Mouse (Mus musculus) C2C12 (cell line): Measurements from ENCODE around the gene Arid3c.

Source experiments
- CTCF ChIP-seq: IDR thresholded peaks from one replicate; pipeline ENCODE4 v1.5.1; 2011; ENCODE audit not compliant: control insufficient read depth, insufficient read depth, insufficient read length
- FOSL1 ChIP-seq: IDR thresholded peaks from one replicate; pipeline ENCODE4 v1.8.0; 2011; ENCODE audit warnings: mild to moderate bottlenecking, low read length; ENCODE audit not compliant: poor library complexity, insufficient read depth, severe bottlenecking
- MYOD1 ChIP-seq: IDR thresholded peaks from one replicate; pipeline ENCODE4 v1.6.1; 2011; ENCODE audit warnings: low read depth; ENCODE audit not compliant: control insufficient read depth, insufficient read length

- TF ChIP-seq FOSL1: no peak
- no peak for TF ChIP-seq MYOD1
- TF ChIP-seq CTCF: no peak
Measured at GRCm38 (mm10) chr4:41712421-41713196, 18.3 kb downstream of the Arid3c start.
